Mouse (Mus musculus): ENCODE results near the gene Tbc1d9. TPM values are rescaled to one million over a fixed set of nuclear protein-coding genes. Genes with fewer than 3 reads are reported as not detected.
A peak's percentile ranks its signal among the peaks of the same experiment; 100 is the strongest.

The Tbc1d9 gene
- polyA plus RNA-seq, 1 experiment from 2014 or later = 1.1 TPM

DNA sequence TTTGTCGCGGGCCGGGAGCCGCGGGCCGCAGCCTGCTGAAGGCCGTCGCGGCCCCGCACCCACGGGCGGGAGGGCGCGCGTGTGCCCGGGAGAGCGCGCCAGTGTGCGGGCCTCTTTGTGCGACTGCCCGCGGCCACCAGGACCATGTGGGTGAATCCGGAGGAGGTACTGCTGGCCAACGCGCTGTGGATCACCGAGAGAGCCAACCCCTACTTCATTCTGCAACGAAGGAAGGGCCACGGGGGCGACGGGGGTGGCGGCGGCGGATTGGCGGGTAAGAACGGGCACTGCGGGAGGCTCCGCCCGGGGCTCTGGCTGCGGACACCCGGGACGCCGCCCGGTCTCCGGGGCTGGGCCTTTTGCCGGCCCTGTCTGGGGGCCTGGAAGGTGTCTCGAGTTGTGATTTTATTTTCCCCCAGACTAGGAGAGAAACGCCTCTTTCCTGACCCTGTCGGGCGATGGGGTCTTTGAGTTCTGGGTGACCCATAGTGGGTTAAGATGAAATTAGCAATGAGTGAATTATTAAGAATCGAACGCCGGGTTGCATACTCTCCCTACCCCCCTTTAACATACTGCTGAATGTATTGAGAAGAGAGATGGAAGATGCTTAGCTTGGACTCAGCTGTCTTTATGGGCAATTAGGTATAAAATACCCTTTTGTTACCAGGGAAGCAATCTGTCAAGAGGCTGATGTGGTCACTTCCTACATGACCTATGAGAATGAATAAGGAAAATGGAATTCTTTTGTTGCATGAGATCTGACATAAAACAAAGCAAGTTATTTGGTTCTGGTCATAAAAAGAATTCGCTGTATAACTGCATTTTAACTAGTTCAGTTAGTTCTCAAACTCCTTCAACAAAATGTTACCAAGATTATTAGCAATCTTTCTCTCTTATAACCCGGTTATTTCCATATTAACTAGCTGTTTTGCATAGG, 1.0 kb downstream of the Tbc1d9 start, which contains the start of gene Gm10645:
Gm10645 (minus strand) TSS at position 240 of the 937 bp plus-strand sequence.
- no peak for ATAC-seq (ENCODE audit: insufficient number of reproducible peaks, insufficient read depth, low FRiP score, low read depth)
- peak within 1 kb of the TSS; percentile 10 to 62; a peak in 3 of 4 replicates for H3K27ac ChIP-seq (replicated peaks in 1 of 2; ENCODE audit: control insufficient read depth in 1 of 2, insufficient read depth in 1 of 2, low read depth in 2 of 2, low read length in 2 of 2)
- peak within 1 kb of the TSS; percentile 61 to 71 for H3K4me3 ChIP-seq (ENCODE audit: control insufficient read depth in 1 of 2, insufficient read depth in 1 of 2, low read depth in 1 of 2, low read length in 2 of 2)
- 3% methylated on average over 53 of the region's 54 CpGs for WGBS
- H3K4me1 ChIP-seq (ENCODE audit: control insufficient read depth in 2 of 2, insufficient read depth in 2 of 2, low read length in 2 of 2) = peaks cover 0 to 4% of the 10 kb centered on the region in 2 experiments; a peak in 2 of 4 replicates
- H3K4me2 ChIP-seq (ENCODE audit: low read length) = peak within 1 kb of the TSS; percentile 98
- peaks cover 27% of the 10 kb centered on the region for H3K27me3 ChIP-seq (ENCODE audit: control insufficient read depth, insufficient read depth, low read length)
- no peaks in the 10 kb centered on the region for H3K36me3 ChIP-seq (ENCODE audit: control insufficient read depth, insufficient read depth, low read length)
- no peaks in the 10 kb centered on the region for H3K9me3 ChIP-seq (ENCODE audit: control insufficient read depth, low read length)
- peak within 1 kb of the TSS; percentile 85 for H3K9ac ChIP-seq (ENCODE audit: low read length)

GRCm38 (mm10) chr8:83167932-83168331, 2.8 kb downstream of the Tbc1d9 start:
- Histone ChIP-seq H3K36me3 (ENCODE audit: control insufficient read depth, insufficient read depth, low read length) (no peaks in the 10 kb centered on the region), H3K9me3 (ENCODE audit: control insufficient read depth, low read length) (no peaks in the 10 kb centered on the region), H3K9ac (ENCODE audit: low read length) (no peak overlapping the region), H3K4me2 (ENCODE audit: low read length) (no peak overlapping the region), H3K27me3 (ENCODE audit: control insufficient read depth, insufficient read depth, low read length) (peaks cover 23% of the 10 kb centered on the region), H3K4me3 (ENCODE audit: control insufficient read depth in 1 of 2, insufficient read depth in 1 of 2, low read depth in 1 of 2, low read length in 2 of 2) (no peak overlapping the region), H3K27ac (replicated peaks in 1 of 2; ENCODE audit: control insufficient read depth in 1 of 2, insufficient read depth in 1 of 2, low read depth in 2 of 2, low read length in 2 of 2) (no peak overlapping the region), H3K4me1 (ENCODE audit: control insufficient read depth in 2 of 2, insufficient read depth in 2 of 2, low read length in 2 of 2) (peaks cover 0 to 4% of the 10 kb centered on the region in 2 experiments; a peak in 2 of 4 replicates)
- 64% methylated on average over 3 of the region's 3 CpGs for WGBS
- ATAC-seq (ENCODE audit: insufficient number of reproducible peaks, insufficient read depth, low FRiP score, low read depth) = no peak

DNA sequence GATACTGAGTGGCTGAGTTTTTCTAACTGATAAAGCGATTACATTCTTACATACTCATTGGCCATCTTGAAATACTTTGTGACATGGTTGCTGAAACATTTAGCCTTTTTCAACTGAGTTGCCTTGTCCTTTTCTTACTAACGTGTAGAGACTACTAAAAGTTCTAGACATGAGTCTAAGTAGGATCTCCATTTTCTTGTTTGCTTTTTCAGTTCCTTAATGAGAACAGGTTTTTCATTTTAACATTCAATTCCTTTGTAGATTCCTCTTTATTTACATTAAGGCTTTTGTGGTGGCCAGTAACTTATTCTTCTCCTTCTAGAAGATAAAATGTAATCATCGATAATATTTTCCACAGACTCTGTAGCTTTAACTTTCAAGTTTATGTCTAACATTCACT, 4.0 kb downstream of the Tbc1d9 start:
- Histone ChIP-seq H3K4me3 (ENCODE audit: control insufficient read depth in 1 of 2, insufficient read depth in 1 of 2, low read depth in 1 of 2, low read length in 2 of 2) (no peak overlapping the region), H3K36me3 (ENCODE audit: control insufficient read depth, insufficient read depth, low read length) (no peaks in the 10 kb centered on the region), H3K9ac (ENCODE audit: low read length) (no peak overlapping the region), H3K27me3 (ENCODE audit: control insufficient read depth, insufficient read depth, low read length) (peaks cover 16% of the 10 kb centered on the region), H3K4me2 (ENCODE audit: low read length) (no peak overlapping the region), H3K4me1 (ENCODE audit: control insufficient read depth in 2 of 2, insufficient read depth in 2 of 2, low read length in 2 of 2) (peaks cover 0 to 4% of the 10 kb centered on the region in 2 experiments; a peak in 2 of 4 replicates), H3K9me3 (ENCODE audit: control insufficient read depth, low read length) (no peaks in the 10 kb centered on the region), H3K27ac (replicated peaks in 1 of 2; ENCODE audit: control insufficient read depth in 1 of 2, insufficient read depth in 1 of 2, low read depth in 2 of 2, low read length in 2 of 2) (no peak overlapping the region)
- 72% methylated on average over 3 of the region's 3 CpGs for WGBS
- ATAC-seq (ENCODE audit: insufficient number of reproducible peaks, insufficient read depth, low FRiP score, low read depth) = no peak

- Histone ChIP-seq H3K27ac (replicated peaks in 1 of 2; ENCODE audit: control insufficient read depth in 1 of 2, insufficient read depth in 1 of 2, low read depth in 2 of 2, low read length in 2 of 2) (no peak overlapping the region), H3K4me1 (ENCODE audit: control insufficient read depth in 2 of 2, insufficient read depth in 2 of 2, low read length in 2 of 2) (peaks cover 0 to 4% of the 10 kb centered on the region in 2 experiments; a peak in 2 of 4 replicates), H3K4me3 (ENCODE audit: control insufficient read depth in 1 of 2, insufficient read depth in 1 of 2, low read depth in 1 of 2, low read length in 2 of 2) (no peak overlapping the region), H3K9me3 (ENCODE audit: control insufficient read depth, low read length) (no peaks in the 10 kb centered on the region), H3K36me3 (ENCODE audit: control insufficient read depth, insufficient read depth, low read length) (no peaks in the 10 kb centered on the region), H3K9ac (ENCODE audit: low read length) (no peak overlapping the region), H3K4me2 (ENCODE audit: low read length) (no peak overlapping the region), H3K27me3 (ENCODE audit: control insufficient read depth, insufficient read depth, low read length) (peaks cover 11% of the 10 kb centered on the region)
- 92% methylated on average over 2 of the region's 2 CpGs for WGBS
- no peak for ATAC-seq (ENCODE audit: insufficient number of reproducible peaks, insufficient read depth, low FRiP score, low read depth)
Observed at GRCm38 (mm10) chr8:83169709-83170108, 4.6 kb downstream of the Tbc1d9 start.

DNA sequence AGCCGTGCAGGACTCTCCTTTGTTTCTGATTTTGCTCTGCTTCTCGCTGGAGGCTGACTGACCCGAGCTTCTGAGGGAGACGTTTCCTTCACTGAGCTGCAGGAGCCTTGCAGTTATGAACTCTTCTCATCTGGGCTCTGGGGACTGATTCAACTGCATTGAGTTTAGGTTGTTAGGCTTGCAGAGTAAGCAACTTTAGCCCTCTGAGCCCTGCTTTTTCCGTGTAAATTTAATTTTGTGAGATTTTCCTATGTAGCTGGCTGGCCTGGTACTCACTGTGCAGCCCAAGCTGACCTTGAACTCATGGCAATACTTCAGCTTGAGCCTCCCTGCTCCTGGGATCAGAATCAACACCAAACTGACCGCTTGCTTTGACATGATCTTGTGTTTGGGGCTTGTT, 5.7 kb downstream of the Tbc1d9 start:
- no peaks in the 10 kb centered on the region; a peak in 1 of 4 replicates for H3K4me1 ChIP-seq (ENCODE audit: control insufficient read depth in 2 of 2, insufficient read depth in 2 of 2, low read length in 2 of 2)
- H3K4me3 ChIP-seq (ENCODE audit: control insufficient read depth in 1 of 2, insufficient read depth in 1 of 2, low read depth in 1 of 2, low read length in 2 of 2) = no peak overlapping the region
- H3K27ac ChIP-seq (replicated peaks in 1 of 2; ENCODE audit: control insufficient read depth in 1 of 2, insufficient read depth in 1 of 2, low read depth in 2 of 2, low read length in 2 of 2) = no peak overlapping the region
- H3K27me3 ChIP-seq (ENCODE audit: control insufficient read depth, insufficient read depth, low read length) = peaks cover 8% of the 10 kb centered on the region; the same call in 1 of the 2 replicates
- H3K36me3 ChIP-seq (ENCODE audit: control insufficient read depth, insufficient read depth, low read length) = no peaks in the 10 kb centered on the region
- H3K9ac ChIP-seq (ENCODE audit: low read length) = no peak overlapping the region
- ATAC-seq (ENCODE audit: insufficient number of reproducible peaks, insufficient read depth, low FRiP score, low read depth) = no peak
- no peaks in the 10 kb centered on the region for H3K9me3 ChIP-seq (ENCODE audit: control insufficient read depth, low read length)
- WGBS = 59% methylated on average over 6 of the region's 6 CpGs
- H3K4me2 ChIP-seq (ENCODE audit: low read length) = no peak overlapping the region

GRCm38 (mm10) chr8:83175680-83176079, 10.5 kb downstream of the Tbc1d9 start:
- H3K9ac ChIP-seq (ENCODE audit: low read length) = no peak overlapping the region
- 66% methylated on average over 10 of the region's 10 CpGs for WGBS
- H3K4me3 ChIP-seq (ENCODE audit: control insufficient read depth in 1 of 2, insufficient read depth in 1 of 2, low read depth in 1 of 2, low read length in 2 of 2) = no peak overlapping the region
- no peak overlapping the region for H3K4me2 ChIP-seq (ENCODE audit: low read length)
- peaks cover 7 to 9% of the 10 kb centered on the region in 2 experiments for H3K4me1 ChIP-seq (ENCODE audit: control insufficient read depth in 2 of 2, insufficient read depth in 2 of 2, low read length in 2 of 2)
- ATAC-seq (ENCODE audit: insufficient number of reproducible peaks, insufficient read depth, low FRiP score, low read depth) = no peak
- H3K36me3 ChIP-seq (ENCODE audit: control insufficient read depth, insufficient read depth, low read length) = no peaks in the 10 kb centered on the region
- H3K9me3 ChIP-seq (ENCODE audit: control insufficient read depth, low read length) = no peaks in the 10 kb centered on the region
- H3K27me3 ChIP-seq (ENCODE audit: control insufficient read depth, insufficient read depth, low read length) = 0 out of 2 replicates have a peak, but pooled peaks cover 3% of the 10 kb centered on the region
- no peak overlapping the region for H3K27ac ChIP-seq (replicated peaks in 1 of 2; ENCODE audit: control insufficient read depth in 1 of 2, insufficient read depth in 1 of 2, low read depth in 2 of 2, low read length in 2 of 2)

DNA sequence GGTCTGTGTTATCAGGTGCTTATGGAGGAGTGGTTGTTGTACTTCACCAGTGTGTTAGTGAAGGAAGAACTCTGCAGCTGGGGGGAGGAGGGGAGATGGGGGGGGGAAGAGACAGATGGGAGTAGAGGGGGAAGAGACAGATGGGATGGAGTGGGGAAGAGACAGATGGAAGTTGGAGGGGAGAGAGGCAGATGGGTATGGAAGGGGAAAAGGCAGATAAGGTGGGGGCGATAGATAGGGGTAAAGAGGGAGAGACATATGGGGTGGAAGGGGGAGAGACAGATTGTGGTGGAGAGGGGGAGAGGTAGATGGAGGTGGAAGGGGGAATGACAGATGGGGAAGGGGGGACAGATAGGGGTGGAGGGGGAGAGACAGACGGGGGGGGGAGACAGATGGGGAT, 11.6 kb downstream of the Tbc1d9 start:
- 14% methylated on average over 2 of the region's 2 CpGs for WGBS
- Histone ChIP-seq H3K4me2 (ENCODE audit: low read length) (no peak overlapping the region), H3K4me3 (ENCODE audit: control insufficient read depth in 1 of 2, insufficient read depth in 1 of 2, low read depth in 1 of 2, low read length in 2 of 2) (no peak overlapping the region), H3K9me3 (ENCODE audit: control insufficient read depth, low read length) (no peaks in the 10 kb centered on the region), H3K4me1 (ENCODE audit: control insufficient read depth in 2 of 2, insufficient read depth in 2 of 2, low read length in 2 of 2) (peaks cover 7 to 9% of the 10 kb centered on the region in 2 experiments), H3K27me3 (ENCODE audit: control insufficient read depth, insufficient read depth, low read length) (0 out of 2 replicates have a peak, but pooled peaks cover 3% of the 10 kb centered on the region), H3K27ac (replicated peaks in 1 of 2; ENCODE audit: control insufficient read depth in 1 of 2, insufficient read depth in 1 of 2, low read depth in 2 of 2, low read length in 2 of 2) (no peak overlapping the region), H3K36me3 (ENCODE audit: control insufficient read depth, insufficient read depth, low read length) (no peaks in the 10 kb centered on the region), H3K9ac (ENCODE audit: low read length) (no peak overlapping the region)
- ATAC-seq (ENCODE audit: insufficient number of reproducible peaks, insufficient read depth, low FRiP score, low read depth) = no peak
